Mouse (Mus musculus) frontal cortex, postnatal 10 days (tissue): Measurements from ENCODE around the gene Iglon5.
A peak's percentile ranks its signal among the peaks of the same experiment; 100 is the strongest.

Experiments
- DNase-seq, 2 experiments: peaks; one replicate each; pipeline ENCODE4 v3.0.0; 2022; ENCODE audit warnings: low spot score in 2 of 2, mixed read lengths in 1 of 2

Gene Iglon5

GRCm38 (mm10) chr7:43427406-43427805, 62.5 kb downstream of the Iglon5 start, which contains the start of gene Lim2:
Gene Lim2, plus strand, starts transcription at chr7:43427670.
- DNase-seq: no peak

- DNase-seq: no peak
These were observed 65.8 kb downstream of the Iglon5 start for GRCm38 (mm10) chr7:43423991-43424625.

GRCm38 (mm10) chr7:43422995-43423617, 66.8 kb downstream of the Iglon5 start:
- DNase-seq: peak; percentile 40 to 80
